Mouse (Mus musculus): ENCODE measurements at regions not wholly inside any gene's neighbourhood (a gene's known extent, or its start where the extent isn't known, plus 50 kb on each side); places are given as distances from the start of the nearest gene placed in this dataset.

- TF ChIP-seq CTCF (IDR thresholded peaks at IDR 0.05) (no peak), EP300 (IDR thresholded peaks at IDR 0.05) (no peak)
These were observed 244.9 kb upstream of the Clec14a start for GRCm38 (mm10) chr12:58513951-58514350.
